Mouse (Mus musculus) macrophage (primary cell): Measurements from ENCODE around the gene Rpusd1. TPM values are rescaled to one million over a fixed set of nuclear protein-coding genes. Genes with fewer than 3 reads are reported as not detected.

Experiments used
- H3K27ac ChIP-seq: fragments of 350-480 bp; formaldehyde crosslinking; 2 replicates; pipeline ENCODE4 v1.9.0; 2021
- H3K36me3 ChIP-seq: fragments of 350-480 bp; formaldehyde crosslinking; 2 replicates; pipeline ENCODE4 v1.9.0; 2021; ENCODE audit errors: inconsistent target
- H3K4me3 ChIP-seq: fragments of 350-480 bp; formaldehyde crosslinking; 2 replicates; pipeline ENCODE4 v1.9.0; 2021; ENCODE audit errors: inconsistent target
- H3K79me2 ChIP-seq: fragments of 350-480 bp; formaldehyde crosslinking; 2 replicates; pipeline ENCODE4 v1.9.0; 2021; ENCODE audit errors: inconsistent target
- WGBS: methylation state at CpG from one replicate; pipeline ENCODE4 v1.1.7; 2026; ENCODE audit warnings: inconsistent platforms; ENCODE audit not compliant: missing documents; 5-methylcytosine and 5-hydroxymethylcytosine counted together
- polyA plus RNA-seq: library from polyadenylated mRNA; stranded (reverse); fragments of 250-400 nt; gene quantifications from 3 replicates; pipeline ENCODE4 v1.2.4, GENCODE M21; 2018; ENCODE audit warnings: inconsistent platforms
- total RNA-seq, 78 experiments: library from RNA; depleted of rRNA; stranded (reverse); fragments of 250-400 nt; gene quantifications; 1 replicate in 9 of 78; 2 replicates in 24 of 78; 3 replicates in 43 of 78; 4 replicates in 2 of 78; pipeline ENCODE4 v1.2.4; 2018; ENCODE audit warnings: inconsistent platforms in 56 of 78

Gene Rpusd1
- total RNA-seq (2018; cell fraction: chromatin; rRNA removed), result 1 to 10 TPM in 24 of 26 experiments, under 1 TPM in 2; 0.58 to 8.3 (median 3.7) TPM
- 10 to 100 TPM in 3 of 26 experiments, 1 to 10 TPM in 23; 3.5 to 10.8 (median 7.8) TPM for total RNA-seq (2018; cell fraction: cytosol; rRNA removed)
- 10 to 100 TPM in 3 of 26 experiments, 1 to 10 TPM in 22, under 1 TPM in 1; 0.97 to 14.9 (median 4.4) TPM for total RNA-seq (2018; cell fraction: nucleus; rRNA removed)
- 5.9 to 11.6 TPM (median 7.3 TPM) in 3 replicates for polyA plus RNA-seq

DNA sequence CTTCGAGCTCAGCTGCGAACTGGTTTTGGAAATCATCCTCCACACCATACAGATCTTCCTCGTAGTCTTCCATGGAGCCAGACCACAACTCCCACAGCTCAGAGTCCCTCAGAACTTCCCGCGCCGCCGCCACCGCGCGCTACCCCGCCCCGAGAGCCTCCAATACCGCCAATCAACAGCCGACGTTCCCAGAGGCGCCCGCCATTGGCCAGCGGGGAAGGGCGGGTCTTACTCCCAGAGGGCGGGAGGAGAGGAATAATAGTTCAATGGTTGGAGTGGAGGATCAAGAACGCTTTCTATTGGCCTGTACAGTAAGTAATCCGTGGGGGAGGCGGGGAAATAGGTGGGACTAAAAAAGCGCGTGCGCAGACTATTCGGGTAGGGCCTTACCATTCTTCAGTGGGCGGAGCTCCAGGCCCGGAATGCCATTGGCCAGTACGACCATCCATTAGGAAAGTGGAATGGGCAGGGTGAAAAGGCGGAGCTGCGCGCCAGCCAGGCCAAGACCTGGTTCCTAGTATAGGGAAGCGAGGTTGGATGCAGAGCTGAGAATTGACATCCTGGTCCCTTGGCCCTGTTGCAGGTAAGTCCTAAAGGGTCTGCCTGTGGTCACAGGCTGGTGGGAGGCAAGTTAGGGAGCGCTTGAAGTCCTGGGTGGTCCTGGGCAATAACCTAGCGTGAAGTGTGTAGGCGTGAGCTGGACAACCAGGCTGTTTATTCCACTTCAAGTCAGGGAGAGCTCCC is at the start of gene Rpusd1, which contains the start of gene Chtf18:
Gene Rpusd1 (plus strand): TSS at position 406 of the 744 bp plus-strand sequence.
Gene Chtf18 (minus strand): TSS at position 155 of the 744 bp plus-strand sequence.
- 1% methylated on average over 35 of the region's 37 CpGs for WGBS
- 0 out of 2 replicates have a peak within 1 kb of the TSS, but pooled peaks have one; percentile 28 for H3K27ac ChIP-seq
- H3K36me3 ChIP-seq, result no peaks in the 10 kb centered on the region
- peaks cover 9% of the 10 kb centered on the region; the same call in 1 of the 2 replicates for H3K79me2 ChIP-seq
- H3K4me3 ChIP-seq, result peak within 1 kb of the TSS; percentile 74

GRCm38 (mm10) chr17:25677969-25678368 is 49.5 kb upstream of the Rpusd1 start:
- Histone ChIP-seq H3K36me3 (no peaks in the 10 kb centered on the region), H3K27ac (no peak overlapping the region), H3K4me3 (no peak overlapping the region), H3K79me2 (no peaks in the 10 kb centered on the region)
- WGBS, result 14% methylated on average over 6 of the region's 6 CpGs

- H3K27ac ChIP-seq, result no peak overlapping the region
Observed at GRCm38 (mm10) chr17:25679818-25680217, 47.7 kb upstream of the Rpusd1 start.

GRCm38 (mm10) chr17:25681636-25682035 is 45.8 kb upstream of the Rpusd1 start:
- Histone ChIP-seq H3K36me3 (no peaks in the 10 kb centered on the region), H3K27ac (no peak overlapping the region), H3K79me2 (no peaks in the 10 kb centered on the region), H3K4me3 (no peak overlapping the region)
- 60% methylated on average over 4 of the region's 4 CpGs for WGBS

More at GRCm38 (mm10) chr17:25679818-25680217, 47.7 kb upstream of the Rpusd1 start:
- WGBS, result 28% methylated on average over 5 of the region's 5 CpGs
- no peak overlapping the region for H3K4me3 ChIP-seq
- no peaks in the 10 kb centered on the region for H3K36me3 ChIP-seq
- H3K79me2 ChIP-seq, result no peaks in the 10 kb centered on the region

- 36% methylated on average over 7 of the region's 7 CpGs for WGBS
- H3K27ac ChIP-seq, result no peak overlapping the region
- no peaks in the 10 kb centered on the region for H3K79me2 ChIP-seq
- no peak overlapping the region for H3K4me3 ChIP-seq
- H3K36me3 ChIP-seq, result no peaks in the 10 kb centered on the region
Observed at GRCm38 (mm10) chr17:25686323-25686722, 41.1 kb upstream of the Rpusd1 start.

DNA sequence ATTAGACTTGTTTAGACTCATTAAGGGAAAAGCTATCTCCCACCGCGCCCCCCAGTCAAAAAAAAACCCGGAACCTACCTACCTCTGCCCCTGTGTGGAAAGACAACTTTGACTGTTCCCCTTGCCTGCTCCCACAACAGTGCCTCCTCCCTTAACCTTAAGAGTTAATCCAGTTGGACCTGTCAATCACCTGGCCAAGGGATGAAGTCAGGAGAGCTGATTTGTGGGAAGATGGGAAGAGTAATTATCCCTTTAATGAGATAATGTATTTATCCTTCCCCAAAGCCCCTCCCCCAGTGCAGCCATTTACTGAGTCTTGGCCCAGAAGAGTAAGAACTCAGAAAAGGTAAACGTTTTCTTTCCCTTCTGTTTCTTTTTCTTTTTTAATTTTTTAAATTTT is 38.5 kb upstream of the Rpusd1 start:
- Histone ChIP-seq H3K4me3 (no peak overlapping the region), H3K27ac (no peak overlapping the region), H3K36me3 (no peaks in the 10 kb centered on the region), H3K79me2 (no peaks in the 10 kb centered on the region)
- 90% methylated on average over 4 of the region's 4 CpGs for WGBS

DNA sequence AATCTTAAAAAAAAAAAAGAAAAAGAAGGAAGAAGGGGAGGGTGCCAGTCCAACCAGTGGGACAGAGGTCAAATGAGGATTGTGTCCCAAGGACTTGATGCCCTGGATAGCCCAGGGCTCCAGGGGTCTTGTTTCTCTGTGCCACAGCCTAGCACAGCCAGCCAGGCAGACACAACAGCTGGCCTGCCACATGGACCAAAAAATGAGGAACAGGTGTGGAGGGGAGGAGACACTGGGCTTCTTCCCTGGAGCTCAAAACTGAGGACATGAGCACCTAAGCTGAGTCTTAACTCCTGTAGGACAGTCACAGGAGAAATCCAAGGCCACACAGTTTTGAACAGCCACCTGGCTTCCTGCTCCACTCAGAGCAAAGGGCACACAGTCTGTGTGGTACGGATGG is 31.2 kb upstream of the Rpusd1 start:
- Histone ChIP-seq H3K36me3 (no peaks in the 10 kb centered on the region), H3K79me2 (no peaks in the 10 kb centered on the region), H3K4me3 (no peak overlapping the region), H3K27ac (no peak overlapping the region)
- WGBS, result 25% methylated on average over 1 of the region's 1 CpGs

DNA sequence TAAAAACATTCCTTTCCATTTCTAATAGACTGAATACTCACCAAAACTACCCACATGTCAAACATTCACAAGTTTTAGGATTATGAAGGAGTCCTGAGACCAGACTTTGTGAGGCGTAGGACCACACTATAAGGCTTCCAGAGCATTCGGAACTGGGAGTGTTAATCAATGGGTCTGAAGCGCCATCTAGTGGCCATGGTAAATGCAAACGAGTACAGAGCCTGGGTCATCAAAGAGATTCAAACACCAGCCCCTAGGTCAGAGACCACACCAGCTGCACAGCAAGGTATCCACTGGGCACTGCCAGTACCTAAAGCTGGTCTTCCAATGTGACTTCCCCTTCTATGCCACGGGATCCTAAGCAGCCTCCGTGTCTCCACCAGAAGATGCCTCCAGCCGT is 29.0 kb upstream of the Rpusd1 start:
- Histone ChIP-seq H3K27ac (no peak overlapping the region), H3K36me3 (no peaks in the 10 kb centered on the region), H3K4me3 (no peak overlapping the region), H3K79me2 (no peaks in the 10 kb centered on the region)
- WGBS, result 14% methylated on average over 7 of the region's 7 CpGs

DNA sequence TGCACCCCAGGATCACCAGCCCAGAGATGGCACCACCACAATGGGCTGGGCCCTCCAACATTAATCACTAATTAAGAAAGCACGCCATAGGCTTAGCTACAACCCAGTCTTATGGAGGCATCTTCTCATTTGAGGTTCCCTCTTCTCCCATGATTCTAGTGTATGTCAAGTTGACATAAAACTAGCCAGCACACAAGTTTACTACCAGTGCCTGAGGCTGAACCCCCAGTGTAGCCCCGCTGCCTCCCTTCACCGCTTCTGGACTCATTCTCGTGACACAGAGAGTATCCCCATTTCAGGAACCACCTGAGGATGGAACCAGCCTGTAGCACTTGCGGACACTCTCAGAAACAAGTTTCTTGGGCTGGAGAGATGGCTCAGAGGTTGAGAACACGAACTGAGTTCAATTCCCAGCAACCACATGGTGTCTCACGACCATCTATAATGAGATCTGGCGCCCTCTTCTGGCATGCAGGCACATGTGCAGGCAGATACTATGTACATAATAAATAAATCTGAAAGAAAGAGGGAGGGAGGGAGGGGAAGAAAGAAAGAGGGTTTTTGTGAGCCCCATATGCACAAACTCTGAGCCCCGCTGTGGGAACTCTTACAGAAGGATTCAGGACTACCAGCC is 26.5 kb upstream of the Rpusd1 start:
- Histone ChIP-seq H3K27ac (no peak overlapping the region), H3K4me3 (no peak overlapping the region), H3K36me3 (no peaks in the 10 kb centered on the region), H3K79me2 (no peaks in the 10 kb centered on the region)
- 58% methylated on average over 9 of the region's 9 CpGs for WGBS

- 92% methylated on average over 2 of the region's 2 CpGs for WGBS
- H3K4me3 ChIP-seq, result no peak overlapping the region
Observed at GRCm38 (mm10) chr17:25709994-25710393, 17.5 kb upstream of the Rpusd1 start.

DNA sequence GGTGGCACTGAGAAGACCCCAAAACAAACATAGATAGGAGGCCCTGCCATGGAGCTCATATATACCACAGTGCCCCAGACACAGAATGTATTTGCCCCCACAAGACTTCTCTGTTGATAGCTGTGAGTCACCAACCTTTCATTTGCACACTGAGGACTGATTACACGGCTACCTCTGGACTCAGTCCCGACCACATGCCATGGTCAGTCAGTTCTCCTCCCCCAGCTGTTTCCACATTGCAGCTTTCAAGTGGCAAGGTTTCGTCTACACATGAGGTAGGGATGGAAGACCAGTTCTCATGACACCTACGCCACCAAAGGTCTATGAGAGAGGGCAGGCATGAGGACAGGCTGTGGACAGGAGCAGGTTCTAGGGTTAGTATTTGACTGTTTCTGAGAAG is 16.3 kb upstream of the Rpusd1 start:
- Histone ChIP-seq H3K36me3 (no peaks in the 10 kb centered on the region), H3K4me3 (no peak overlapping the region), H3K79me2 (no peaks in the 10 kb centered on the region), H3K27ac (no peak overlapping the region)
- 78% methylated on average over 4 of the region's 4 CpGs for WGBS

More at GRCm38 (mm10) chr17:25709994-25710393, 17.5 kb upstream of the Rpusd1 start:
- H3K27ac ChIP-seq, result no peak overlapping the region
- no peaks in the 10 kb centered on the region for H3K79me2 ChIP-seq
- H3K36me3 ChIP-seq, result no peaks in the 10 kb centered on the region

- Histone ChIP-seq H3K27ac (no peak overlapping the region), H3K4me3 (no peak overlapping the region), H3K79me2 (no peaks in the 10 kb centered on the region), H3K36me3 (no peaks in the 10 kb centered on the region)
- 66% methylated on average over 3 of the region's 3 CpGs for WGBS
Observed at GRCm38 (mm10) chr17:25715627-25716026, 11.8 kb upstream of the Rpusd1 start.

DNA sequence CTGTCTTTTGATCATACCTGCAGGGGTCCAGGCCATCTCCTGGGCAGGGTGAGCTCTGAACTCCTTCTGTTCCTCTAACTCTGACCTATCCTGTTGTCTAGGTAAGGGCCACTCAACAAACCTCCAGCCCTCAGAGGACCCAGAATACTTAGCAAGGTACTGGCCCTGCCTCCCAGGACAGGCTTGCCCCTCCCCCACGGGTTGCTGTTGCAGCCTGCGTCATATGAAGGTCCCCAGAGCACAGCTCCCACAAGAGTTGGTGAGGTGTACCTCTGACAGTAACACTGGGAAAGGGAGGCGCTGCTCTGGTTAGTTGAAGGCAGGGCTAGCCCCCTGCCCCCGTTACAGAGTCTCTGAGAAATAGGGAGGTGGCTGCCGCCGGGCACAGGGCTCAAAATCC is 11.3 kb upstream of the Rpusd1 start:
- H3K79me2 ChIP-seq, result no peaks in the 10 kb centered on the region
- no peak overlapping the region for H3K4me3 ChIP-seq
- H3K36me3 ChIP-seq, result no peaks in the 10 kb centered on the region
- no peak overlapping the region for H3K27ac ChIP-seq
- WGBS, result 12% methylated on average over 6 of the region's 6 CpGs

- no peaks in the 10 kb centered on the region for H3K79me2 ChIP-seq
- H3K27ac ChIP-seq, result no peak within 1 kb of the TSS
- H3K4me3 ChIP-seq, result no peak within 1 kb of the TSS
- H3K36me3 ChIP-seq, result no peaks in the 10 kb centered on the region
- 3% methylated on average over 45 of the region's 45 CpGs for WGBS
Observed at GRCm38 (mm10) chr17:25716711-25717637, 10.5 kb upstream of the Rpusd1 start, which contains the start of gene Gng13. Gene Gng13, plus strand, starts transcription at chr17:25717171.
